Mouse (Mus musculus) liver, postnatal 0 days (tissue): Measurements from ENCODE around the gene Efnb3. TPM values are rescaled to one million over a fixed set of nuclear protein-coding genes. Genes with fewer than 3 reads are reported as not detected.
A peak's percentile ranks its signal among the peaks of the same experiment; 100 is the strongest.

Source experiments
- ATAC-seq: fragments of 200-750 bp; cut with Nextera tagmentation; 2 replicates; pipeline ENCODE4 v1.8.0; 2017; ENCODE audit warnings: mild to moderate bottlenecking, moderate library complexity
- DNase-seq: peaks from one replicate; pipeline ENCODE4 v3.0.0-alpha.2; 2016
- H3K27ac ChIP-seq: fragments of 300-500 bp; sonication (generic); 2 replicates; pipeline ENCODE4 v1.5.1; 2014; ENCODE audit warnings: antibody characterized with exemption, moderate library complexity, mild to moderate bottlenecking, low read depth
- H3K27me3 ChIP-seq: fragments of 300-500 bp; sonication (generic); 2 replicates; pipeline ENCODE4 v1.6.1; 2014; ENCODE audit warnings: low read length, control low read depth, mixed read lengths; ENCODE audit not compliant: insufficient read depth
- H3K36me3 ChIP-seq: fragments of 300-500 bp; sonication (generic); replicated peaks from 2 replicates; pipeline ENCODE4 v1.6.1; 2014; ENCODE audit warnings: mild to moderate bottlenecking, control low read depth, low read length, moderate library complexity, mixed read lengths; ENCODE audit not compliant: insufficient read depth
- H3K4me1 ChIP-seq: fragments of 300-500 bp; sonication (generic); 2 replicates; pipeline ENCODE4 v1.6.1; 2014; ENCODE audit warnings: antibody characterized with exemption, mild to moderate bottlenecking, control low read depth; ENCODE audit not compliant: insufficient read depth
- H3K4me2 ChIP-seq: fragments of 300-500 bp; sonication (generic); 2 replicates; pipeline ENCODE4 v1.6.1; 2014; ENCODE audit warnings: low read depth, mild to moderate bottlenecking, low read length, moderate library complexity, mixed read lengths
- H3K4me3 ChIP-seq: fragments of 300-500 bp; sonication (generic); 2 replicates; pipeline ENCODE4 v1.5.1; 2014; ENCODE audit warnings: low read depth, low read length
- H3K9ac ChIP-seq: fragments of 300-500 bp; sonication (generic); replicated peaks from 2 replicates; pipeline ENCODE4 v1.6.1; 2014; ENCODE audit warnings: mild to moderate bottlenecking, moderate library complexity
- H3K9me3 ChIP-seq: fragments of 300-500 bp; sonication (generic); 2 replicates; pipeline ENCODE4 v1.6.1; 2016; ENCODE audit warnings: mild to moderate bottlenecking, control low read depth, low read length, mixed read lengths
- CTCF ChIP-seq: sonication (generic); IDR thresholded peaks from 2 replicates; pipeline ENCODE4 v1.5.1; 2016; ENCODE audit warnings: antibody characterized with exemption, low read depth
- EP300 ChIP-seq: IDR thresholded peaks from 2 replicates; pipeline ENCODE4 v1.6.1; 2016; ENCODE audit warnings: antibody characterized with exemption, low read depth, mild to moderate bottlenecking
- WGBS: fragments of 180-500 bp; shearing (Covaris S2); extraction: QIAGEN DNeasy Blood & Tissue Kit; methylation state at CpG from one replicate; pipeline ENCODE4 v1.1.7; 2014; ENCODE audit not compliant: insufficient replicate concordance; 5-methylcytosine and 5-hydroxymethylcytosine counted together
- polyA plus RNA-seq: library from polyadenylated mRNA; unstranded; fragments of >200 nt; fragmentation: Nextera tagmentation; extraction: Ambion mirVana; gene quantifications from 2 replicates; pipeline ENCODE4 v1.2.1, GENCODE M21; 2015

Gene Efnb3
- polyA plus RNA-seq, 1 experiment from 2014 or later = 0.19 TPM

- Histone ChIP-seq H3K27ac (no peak overlapping the region), H3K4me2 (no peak overlapping the region), H3K9me3 (no peaks in the 10 kb centered on the region), H3K4me3 (no peak overlapping the region), H3K4me1 (peaks cover 9% of the 10 kb centered on the region; the same call in 1 of the 2 replicates), H3K36me3 (peaks cover 11% of the 10 kb centered on the region), H3K27me3 (peaks cover 21% of the 10 kb centered on the region), H3K9ac (no peak overlapping the region)
- WGBS = 46% methylated on average over 14 of the region's 14 CpGs
- TF ChIP-seq CTCF = no peak
- TF ChIP-seq EP300 = no peak
- DNase-seq (no peak), ATAC-seq (no peak)
These were observed 2.5 kb downstream of the Efnb3 start for GRCm38 (mm10) chr11:69557381-69557958.

GRCm38 (mm10) chr11:69554539-69555140 lies 5.4 kb downstream of the Efnb3 start:
- DNase-seq (no peak), ATAC-seq (peak; percentile 36; the same call in 1 of the 2 replicates)
- H3K27me3 ChIP-seq = peaks cover 13% of the 10 kb centered on the region
- H3K4me3 ChIP-seq = no peak overlapping the region
- H3K9me3 ChIP-seq = no peaks in the 10 kb centered on the region
- WGBS = 50% methylated on average over 5 of the region's 5 CpGs
- no peak for TF ChIP-seq CTCF
- no peak for TF ChIP-seq EP300
- no peaks in the 10 kb centered on the region for H3K36me3 ChIP-seq
- H3K4me1 ChIP-seq = peaks cover 6% of the 10 kb centered on the region; the same call in 1 of the 2 replicates
- H3K27ac ChIP-seq = no peak overlapping the region
- H3K4me2 ChIP-seq = no peak overlapping the region
- no peak overlapping the region for H3K9ac ChIP-seq

- Histone ChIP-seq H3K36me3 (no peaks in the 10 kb centered on the region), H3K9ac (no peak overlapping the region), H3K4me3 (no peak overlapping the region), H3K4me2 (no peak overlapping the region), H3K27ac (no peak overlapping the region), H3K27me3 (peaks cover 6% of the 10 kb centered on the region; the same call in 1 of the 2 replicates), H3K4me1 (no peaks in the 10 kb centered on the region), H3K9me3 (no peaks in the 10 kb centered on the region)
- ATAC-seq = no peak
- no peak for DNase-seq
- WGBS = 52% methylated on average over 2 of the region's 2 CpGs
- TF ChIP-seq EP300 = no peak
- TF ChIP-seq CTCF = no peak
These were observed 6.7 kb downstream of the Efnb3 start for GRCm38 (mm10) chr11:69553341-69553721.

- peaks cover 10% of the 10 kb centered on the region for H3K27me3 ChIP-seq
- no peak for DNase-seq
- 44% methylated on average over 14 of the region's 14 CpGs for WGBS
These were observed 7.2 kb downstream of the Efnb3 start for GRCm38 (mm10) chr11:69552622-69553340.

GRCm38 (mm10) chr11:69551310-69551709 lies 8.7 kb downstream of the Efnb3 start:
- H3K4me3 ChIP-seq = no peak overlapping the region
- no peak for ATAC-seq
- H3K4me2 ChIP-seq = no peak overlapping the region
- no peaks in the 10 kb centered on the region for H3K36me3 ChIP-seq
- no peak for DNase-seq
- no peaks in the 10 kb centered on the region for H3K9me3 ChIP-seq
- 59% methylated on average over 4 of the region's 4 CpGs for WGBS
- peaks cover 6% of the 10 kb centered on the region for H3K4me1 ChIP-seq
- no peak overlapping the region for H3K27ac ChIP-seq
- no peak overlapping the region for H3K9ac ChIP-seq
- no peak for TF ChIP-seq EP300
- TF ChIP-seq CTCF = no peak
- peaks cover 16% of the 10 kb centered on the region for H3K27me3 ChIP-seq

More at GRCm38 (mm10) chr11:69552622-69553340, 7.2 kb downstream of the Efnb3 start:
- TF ChIP-seq EP300 = no peak
- H3K27ac ChIP-seq = no peak overlapping the region
- H3K9me3 ChIP-seq = no peaks in the 10 kb centered on the region
- H3K36me3 ChIP-seq = no peaks in the 10 kb centered on the region
- no peak overlapping the region for H3K9ac ChIP-seq
- no peaks in the 10 kb centered on the region for H3K4me1 ChIP-seq
- H3K4me3 ChIP-seq = no peak overlapping the region
- ATAC-seq = no peak
- H3K4me2 ChIP-seq = no peak overlapping the region

- WGBS = 52% methylated on average over 12 of the region's 12 CpGs
- Histone ChIP-seq H3K27me3 (peaks cover 16% of the 10 kb centered on the region), H3K4me1 (peaks cover 7% of the 10 kb centered on the region), H3K4me3 (no peak within 1 kb of the TSS), H3K27ac (no peak within 1 kb of the TSS), H3K36me3 (no peaks in the 10 kb centered on the region), H3K9ac (no peak within 1 kb of the TSS), H3K9me3 (no peaks in the 10 kb centered on the region), H3K4me2 (no peak within 1 kb of the TSS)
- DNase-seq (no peak), ATAC-seq (no peak)
- no peak for TF ChIP-seq EP300
- TF ChIP-seq CTCF = no peak
These were observed 10.8 kb downstream of the Efnb3 start, which contains the start of gene Dnah2 for GRCm38 (mm10) chr11:69549060-69549656. TSS of gene Dnah2 (minus strand) at chr11:69549110.
